ENCODE assay signal across 9 mouse cellular contexts in the genomic region with DNA sequence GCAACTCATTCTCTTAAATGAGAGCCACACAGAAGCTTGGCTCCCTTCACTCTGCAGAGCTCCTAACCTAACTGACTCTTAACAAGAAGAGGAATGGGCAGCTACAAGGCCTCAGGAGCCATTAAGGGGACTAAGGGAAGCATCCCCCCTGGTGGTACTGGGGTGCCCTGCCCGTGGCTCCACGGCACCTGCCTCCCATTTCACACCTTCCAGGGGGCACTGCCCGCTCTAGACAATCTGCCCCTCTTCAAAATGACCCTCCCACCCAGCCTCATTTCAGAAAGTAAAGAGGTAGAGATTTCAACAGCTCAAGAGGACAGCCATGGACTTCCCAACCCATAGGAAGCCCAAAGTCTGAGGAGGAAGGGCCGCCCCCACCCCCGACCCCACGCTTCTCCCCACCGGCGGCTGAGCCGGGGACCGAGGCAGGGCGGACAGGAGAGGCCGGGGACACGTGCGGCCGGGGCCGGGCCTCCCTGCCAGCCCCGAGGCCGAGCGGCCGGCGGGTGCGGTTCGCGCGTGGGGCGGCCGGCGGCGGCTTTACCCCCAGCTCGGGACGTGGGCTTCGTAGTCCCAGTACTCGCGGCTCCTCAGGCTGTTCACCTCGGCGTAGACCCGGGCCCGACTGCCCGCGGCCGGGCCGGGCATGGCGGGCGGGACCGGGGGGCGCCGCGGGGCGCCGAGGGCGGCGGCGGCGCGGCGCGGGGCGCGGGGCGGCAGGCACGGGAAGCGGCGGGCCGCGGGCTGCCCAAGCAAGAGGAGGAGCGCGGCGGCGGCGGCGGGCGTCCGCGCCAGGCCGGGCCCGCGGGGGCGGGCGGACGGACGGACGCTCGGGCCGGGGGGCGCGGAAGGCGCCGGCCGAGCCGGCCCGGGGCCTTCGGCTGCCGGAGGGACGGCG. TPM values are rescaled to one million over a fixed set of nuclear protein-coding genes. Genes with fewer than 3 reads are reported as not detected.
DNase-seq lines count a peak whose midpoint lies in the region; ATAC-seq and TF ChIP-seq lines count a peak whose summit lies in the region.
"Had no signal": no experiment of that assay in that cellular context is flagged by ENCODE, and none has a peak within 500 bp of the region (broad histone marks: within the 10 kb centered on the region; RNA-seq: fewer than 3 reads in every experiment).

No protein-coding gene starts in this region.

- peaks cover 23% of the 10 kb centered on the region for H3K79me2 ChIP-seq in liver, adult 2 months (ENCODE audit: control insufficient read depth, insufficient read depth, low read length)

- ATAC-seq in heart, embryonic 16.5 days (replicated peaks; ENCODE audit: extremely low read depth, insufficient read depth, low FRiP score): peak; percentile 29; the same call in 1 of the 2 replicates
- peak; percentile 54; the same call in 1 of the 2 replicates for ATAC-seq in neural tube, embryonic 14.5 days (ENCODE audit: low read depth)

- H3K9me3 ChIP-seq in heart, embryonic 16.5 days (replicated peaks; ENCODE audit: control insufficient read depth, low read length): no peaks in the 10 kb centered on the region
- no peaks in the 10 kb centered on the region for H3K9me3 ChIP-seq in neural tube, embryonic 14.5 days (ENCODE audit: control insufficient read depth, low read length)

- peaks cover 16% of the 10 kb centered on the region for H3K4me1 ChIP-seq in heart, embryonic 16.5 days (ENCODE audit: control insufficient read depth, insufficient read depth, low read length)
- H3K4me1 ChIP-seq in liver, adult 2 months (ENCODE audit: control insufficient read depth, insufficient read depth, low read length): peaks cover 7% of the 10 kb centered on the region
- H3K4me1 ChIP-seq in neural tube, embryonic 14.5 days (ENCODE audit: control insufficient read depth, insufficient read depth, low read length): peaks cover 6% of the 10 kb centered on the region

- no peak for TF ChIP-seq CTCF in liver, adult 2 months (IDR thresholded peaks at IDR 0.05; ENCODE audit: low read depth, low read length)

- no peaks in the 10 kb centered on the region for H3K27me3 ChIP-seq in heart, embryonic 16.5 days (ENCODE audit: control insufficient read depth, insufficient read depth, low read length)
- H3K27me3 ChIP-seq in liver, adult 2 months (ENCODE audit: control insufficient read depth, insufficient read depth, low read length): no peaks in the 10 kb centered on the region
- no peaks in the 10 kb centered on the region for H3K27me3 ChIP-seq in neural tube, embryonic 14.5 days (ENCODE audit: control insufficient read depth, insufficient read depth, low read length)

- H3K9ac ChIP-seq in heart, embryonic 16.5 days (ENCODE audit: low read length): peak overlapping the region; percentile 97
- peak overlapping the region; percentile 99 for H3K9ac ChIP-seq in liver, adult 2 months (ENCODE audit: low read depth, low read length)
- peak overlapping the region; percentile 98 for H3K9ac ChIP-seq in neural tube, embryonic 14.5 days (replicated peaks; ENCODE audit: low read depth, low read length)

- H3K4me3 ChIP-seq in heart, embryonic 16.5 days (ENCODE audit: low read length): peak overlapping the region; percentile 95
- peak overlapping the region; percentile 94 for H3K4me3 ChIP-seq in liver, adult 2 months (ENCODE audit: insufficient read depth, low read depth, low read length)
- peak overlapping the region; percentile 84 for H3K4me3 ChIP-seq in neural tube, embryonic 14.5 days (ENCODE audit: low read depth, low read length)

- peaks cover 24% of the 10 kb centered on the region for H3K36me3 ChIP-seq in heart, embryonic 16.5 days (ENCODE audit: control insufficient read depth, insufficient read depth)
- peaks cover 24% of the 10 kb centered on the region for H3K36me3 ChIP-seq in liver, adult 2 months (ENCODE audit: control insufficient read depth, insufficient read depth, low read length)
- peaks cover 17% of the 10 kb centered on the region for H3K36me3 ChIP-seq in neural tube, embryonic 14.5 days (ENCODE audit: control insufficient read depth, insufficient read depth, low read length)

- peak overlapping the region; percentile 59 for H3K27ac ChIP-seq in heart, embryonic 16.5 days (ENCODE audit: low read length)
- H3K27ac ChIP-seq in liver, adult 2 months (replicated peaks; ENCODE audit: insufficient read depth, low read depth, low read length): 0 out of 2 replicates have a peak overlapping the region, but pooled peaks have one; percentile 43
- H3K27ac ChIP-seq in neural tube, embryonic 14.5 days (ENCODE audit: low read depth, low read length): no peak overlapping the region; the same call in 1 of the 2 replicates

- H3K4me2 ChIP-seq in heart, embryonic 16.5 days (ENCODE audit: low read depth, low read length): peak overlapping the region; percentile 70
- H3K4me2 ChIP-seq in neural tube, embryonic 14.5 days (ENCODE audit: low read depth, low read length): peak overlapping the region; percentile 93

- peak; percentile 31 to 55 for DNase-seq in adrenal gland, adult (ENCODE audit: inconsistent age in 2 of 2, low spot score in 1 of 2)
- DNase-seq in adrenal gland, postnatal 4 days (ENCODE audit: low spot score in 2 of 2): no peak
- DNase-seq in 416B (ENCODE audit: low read depth): peak; percentile 16
- DNase-seq in cerebellum, adult 9-11 months: peak; percentile 23
- no peak for DNase-seq in liver, adult 2 months (ENCODE audit: extremely low read depth, low read depth, low spot score)
- no peak for DNase-seq in right cerebral cortex, postnatal 4 days

- no peak for TF ChIP-seq POLR2A in liver, adult 2 months (IDR thresholded peaks at IDR 0.05; ENCODE audit: extremely low read depth, insufficient read depth, low read length)

- WGBS in heart, embryonic 16.5 days: under 1% methylated on average over 66 of the region's 95 CpGs
- WGBS in liver, adult 2 months: 10% methylated on average over 85 of the region's 95 CpGs
- under 1% methylated on average over 49 of the region's 95 CpGs for WGBS in neural tube, embryonic 14.5 days

RNA-seq across cellular contexts. Expression of gene Csnk2a2, which starts 1.8 kb away (rescaled TPM):
- total RNA-seq in adrenal gland, postnatal 4 days (2021): 10 to 100 TPM; 84.9 to 89.1 TPM
- 6.0 and 6.1 TPM in 2 replicates for polyA plus RNA-seq in heart, embryonic 16.5 days (2015; fragmentation: Nextera tagmentation; extraction: Ambion mirVana)
- total RNA-seq in liver, adult 2 months (2014; rRNA removed): 13.2 and 19.6 TPM in 2 replicates
- polyA plus RNA-seq in liver, adult 2 months (2012; rRNA removed): 8.8 and 10.1 TPM in 2 replicates
- polyA plus RNA-seq in neural tube, embryonic 14.5 days (2014; fragmentation: Nextera tagmentation; extraction: Ambion mirVana): 16.1 and 16.7 TPM in 2 replicates

RNA-seq across cellular contexts. Expression of gene Ccdc113, which starts 45.8 kb away (rescaled TPM):
- 1 to 10 TPM; 1.4 to 2.4 TPM for total RNA-seq in adrenal gland, postnatal 4 days (2021)
- 2.6 and 3.1 TPM in 2 replicates for polyA plus RNA-seq in heart, embryonic 16.5 days (2015; fragmentation: Nextera tagmentation; extraction: Ambion mirVana)
- not detected in 2 replicates for total RNA-seq in liver, adult 2 months (2014; rRNA removed)
- polyA plus RNA-seq in liver, adult 2 months (2012; rRNA removed): not detected in 2 replicates
- polyA plus RNA-seq in neural tube, embryonic 14.5 days (2014; fragmentation: Nextera tagmentation; extraction: Ambion mirVana): 0.97 and 2.0 TPM in 2 replicates
- total RNA-seq: hematopoietic stem cell, adult 5-6 weeks had no signal

RNA-seq across cellular contexts. Expression of gene Cfap20, which starts 53.4 kb away (rescaled TPM):
- total RNA-seq in adrenal gland, postnatal 4 days (2021): 10 to 100 TPM; 93.7 to 97.4 TPM
- polyA plus RNA-seq in heart, embryonic 16.5 days (2015; fragmentation: Nextera tagmentation; extraction: Ambion mirVana): 155 and 167 TPM in 2 replicates
- total RNA-seq in liver, adult 2 months (2014; rRNA removed): 39.6 and 47.1 TPM in 2 replicates
- 27.0 and 37.5 TPM in 2 replicates for polyA plus RNA-seq in liver, adult 2 months (2012; rRNA removed)
- 133 and 135 TPM in 2 replicates for polyA plus RNA-seq in neural tube, embryonic 14.5 days (2014; fragmentation: Nextera tagmentation; extraction: Ambion mirVana)

Comparison
In these comparisons a context has a peak if more than half of its experiments do, and no peak if none do; other contexts are left out.
1. DNase-seq: peak in adrenal gland, adult (2 of 2), 416B (single experiment) and cerebellum, adult 9-11 months (single experiment); none in adrenal gland, postnatal 4 days (0 of 2), liver, adult 2 months (single experiment) and right cerebral cortex, postnatal 4 days (single experiment).
2. Peak in every context shown above with its lines, with median percentiles within 50 percentile points of each other: H3K4me3 ChIP-seq and H3K9ac ChIP-seq.